Mouse (Mus musculus): ENCODE data around the gene Diras1. TPM values are rescaled to one million over a fixed set of nuclear protein-coding genes. Genes with fewer than 3 reads are reported as not detected.

Diras1 gene
- polyA plus RNA-seq, 1 experiment from 2014 or later = 1.5 TPM

- no peaks in the 10 kb centered on the region for H3K4me1 ChIP-seq (replicated peaks; ENCODE audit: control insufficient read depth, insufficient read depth, low read length)
- ATAC-seq (replicated peaks; ENCODE audit: low FRiP score) = no peak
- H3K27me3 ChIP-seq (ENCODE audit: control insufficient read depth, insufficient read depth, low read length) = no peaks in the 10 kb centered on the region
- no peak overlapping the region for H3K27ac ChIP-seq (ENCODE audit: low read depth, low read length)
- 80% methylated on average over 8 of the region's 8 CpGs for WGBS
- no peak overlapping the region for H3K9ac ChIP-seq (ENCODE audit: low read length)
- DNase-seq (ENCODE audit: low spot score) = no peak
- H3K36me3 ChIP-seq (ENCODE audit: control insufficient read depth, insufficient read depth, low read length) = no peaks in the 10 kb centered on the region
- H3K4me3 ChIP-seq (ENCODE audit: low read depth, low read length) = no peak overlapping the region
- H3K9me3 ChIP-seq (ENCODE audit: control insufficient read depth, low read length) = no peaks in the 10 kb centered on the region
- no peak overlapping the region for H3K4me2 ChIP-seq (ENCODE audit: low read depth, low read length, severe bottlenecking)
Observed at GRCm38 (mm10) chr10:80970159-80970558, 55.3 kb downstream of the Diras1 start.

Other genes with a start within 250 kb of the Diras1 start
- 116 and 119 TPM in 2 replicates for gene Sf3a2, start 227.5 kb downstream of the Diras1 start, polyA plus RNA-seq (2014; fragmentation: Nextera tagmentation; extraction: Ambion mirVana)
- gene Plekhj1, start 227.0 kb downstream of the Diras1 start, polyA plus RNA-seq (2014; fragmentation: Nextera tagmentation; extraction: Ambion mirVana) = 160 and 163 TPM in 2 replicates
- 0.15 and 0.16 TPM in 2 replicates for gene Amh, start 220.4 kb downstream of the Diras1 start, polyA plus RNA-seq (2014; fragmentation: Nextera tagmentation; extraction: Ambion mirVana)
- 0.47 and 0.59 TPM in 2 replicates for gene Jsrp1, start 212.2 kb downstream of the Diras1 start, polyA plus RNA-seq (2014; fragmentation: Nextera tagmentation; extraction: Ambion mirVana)
- 1,775 and 1,994 TPM in 2 replicates for gene Oaz1, start 199.0 kb downstream of the Diras1 start, polyA plus RNA-seq (2014; fragmentation: Nextera tagmentation; extraction: Ambion mirVana)
- gene Lingo3, start 181.6 kb downstream of the Diras1 start, polyA plus RNA-seq (2014; fragmentation: Nextera tagmentation; extraction: Ambion mirVana) = 1.2 and 2.1 TPM in 2 replicates
- 308 and 322 TPM in 2 replicates for gene Lsm7, start 170.5 kb downstream of the Diras1 start, polyA plus RNA-seq (2014; fragmentation: Nextera tagmentation; extraction: Ambion mirVana)
- gene Sppl2b, start 170.4 kb downstream of the Diras1 start, polyA plus RNA-seq (2014; fragmentation: Nextera tagmentation; extraction: Ambion mirVana) = 37.0 and 39.8 TPM in 2 replicates
- 0.08 and 0.12 TPM in 2 replicates for gene Tmprss9, start 153.8 kb downstream of the Diras1 start, polyA plus RNA-seq (2014; fragmentation: Nextera tagmentation; extraction: Ambion mirVana)
- 313 and 317 TPM in 2 replicates for gene Timm13, start 124.7 kb downstream of the Diras1 start, polyA plus RNA-seq (2014; fragmentation: Nextera tagmentation; extraction: Ambion mirVana)
- gene Lmnb2, start 107.4 kb downstream of the Diras1 start, polyA plus RNA-seq (2014; fragmentation: Nextera tagmentation; extraction: Ambion mirVana) = 29.8 and 30.9 TPM in 2 replicates
- 10.7 and 13.0 TPM in 2 replicates for gene Gadd45b, start 95.6 kb downstream of the Diras1 start, polyA plus RNA-seq (2014; fragmentation: Nextera tagmentation; extraction: Ambion mirVana)
- 8.0 and 9.2 TPM in 2 replicates for gene Gng7, start 10.7 kb downstream of the Diras1 start, polyA plus RNA-seq (2014; fragmentation: Nextera tagmentation; extraction: Ambion mirVana)
- 19.4 and 21.6 TPM in 2 replicates for gene Slc39a3, start 11.8 kb upstream of the Diras1 start, polyA plus RNA-seq (2014; fragmentation: Nextera tagmentation; extraction: Ambion mirVana)
- 259 and 265 TPM in 2 replicates for gene Sgta, start 34.5 kb upstream of the Diras1 start, polyA plus RNA-seq (2014; fragmentation: Nextera tagmentation; extraction: Ambion mirVana)
- 76.1 and 78.9 TPM in 2 replicates for gene Thop1, start 44.4 kb upstream of the Diras1 start, polyA plus RNA-seq (2014; fragmentation: Nextera tagmentation; extraction: Ambion mirVana)
- 0.33 and 0.49 TPM in 2 replicates for gene Creb3l3, start 73.2 kb upstream of the Diras1 start, polyA plus RNA-seq (2014; fragmentation: Nextera tagmentation; extraction: Ambion mirVana)
- gene Map2k2, start 80.3 kb upstream of the Diras1 start, polyA plus RNA-seq (2014; fragmentation: Nextera tagmentation; extraction: Ambion mirVana) = 212 and 232 TPM in 2 replicates
- gene Zbtb7a, start 109.6 kb upstream of the Diras1 start, polyA plus RNA-seq (2014; fragmentation: Nextera tagmentation; extraction: Ambion mirVana) = 8.8 and 10.1 TPM in 2 replicates
- 54.0 and 65.0 TPM in 2 replicates for gene Pias4, start 142.3 kb upstream of the Diras1 start, polyA plus RNA-seq (2014; fragmentation: Nextera tagmentation; extraction: Ambion mirVana)
- 467 and 501 TPM in 2 replicates for gene Eef2, start 151.0 kb upstream of the Diras1 start, polyA plus RNA-seq (2014; fragmentation: Nextera tagmentation; extraction: Ambion mirVana)
- gene Dapk3, start 157.3 kb upstream of the Diras1 start, polyA plus RNA-seq (2014; fragmentation: Nextera tagmentation; extraction: Ambion mirVana) = 54.8 and 59.3 TPM in 2 replicates
- gene 4930442H23Rik, start 158.2 kb upstream of the Diras1 start, polyA plus RNA-seq (2014; fragmentation: Nextera tagmentation; extraction: Ambion mirVana) = not detected in 2 replicates
- gene Nmrk2, start 176.4 kb upstream of the Diras1 start, polyA plus RNA-seq (2014; fragmentation: Nextera tagmentation; extraction: Ambion mirVana) = not detected in 2 replicates
- 20.9 and 23.2 TPM in 2 replicates for gene Atcay, start 205.2 kb upstream of the Diras1 start, polyA plus RNA-seq (2014; fragmentation: Nextera tagmentation; extraction: Ambion mirVana)
- 5.3 and 6.4 TPM in 2 replicates for gene Zfr2, start 207.5 kb upstream of the Diras1 start, polyA plus RNA-seq (2014; fragmentation: Nextera tagmentation; extraction: Ambion mirVana)
- gene Matk, start 227.3 kb upstream of the Diras1 start, polyA plus RNA-seq (2014; fragmentation: Nextera tagmentation; extraction: Ambion mirVana) = 2.6 and 4.0 TPM in 2 replicates
- gene Mrpl54, start 241.3 kb upstream of the Diras1 start, polyA plus RNA-seq (2014; fragmentation: Nextera tagmentation; extraction: Ambion mirVana) = 147 and 154 TPM in 2 replicates
- 36.2 and 42.0 TPM in 2 replicates for gene Apba3, start 241.3 kb upstream of the Diras1 start, polyA plus RNA-seq (2014; fragmentation: Nextera tagmentation; extraction: Ambion mirVana)